10 mouse cellular contexts compared by ENCODE assay signal in the genomic region with DNA sequence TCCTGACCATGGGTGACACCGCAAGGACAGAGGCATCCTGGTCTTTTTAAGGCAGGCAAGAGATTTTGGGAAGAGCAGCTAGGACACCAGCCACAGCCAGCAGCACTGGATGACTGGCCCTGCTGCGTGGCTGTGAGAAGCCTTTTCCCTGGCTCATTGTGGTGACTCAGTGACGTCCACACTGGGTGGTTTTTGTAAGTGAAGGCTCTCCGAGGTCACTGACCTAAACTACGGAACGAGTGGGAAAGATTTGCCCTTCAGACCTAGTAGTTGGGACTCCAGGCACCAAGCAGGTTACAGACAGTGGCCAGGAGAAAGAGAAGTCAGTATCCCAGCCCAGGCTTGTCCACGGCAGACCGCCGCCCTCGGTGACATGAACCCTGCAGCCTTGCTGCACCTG. TPM values are rescaled to one million over a fixed set of nuclear protein-coding genes. Genes with fewer than 3 reads are reported as not detected.
DNase-seq lines count a peak whose midpoint lies in the region; ATAC-seq and TF ChIP-seq lines count a peak whose summit lies in the region.
"Had no signal": no experiment of that assay in that cellular context is flagged by ENCODE, and none has a peak within 500 bp of the region (broad histone marks: within the 10 kb centered on the region; RNA-seq: fewer than 3 reads in every experiment).

No protein-coding gene starts in this region.

- intact Hi-C loops in left cerebral cortex, adult 2 months (cut with DNase I): no loop called here

- H3K27me3 ChIP-seq in hindbrain, embryonic 13.5 days: no peaks in the 10 kb centered on the region
- H3K27me3 ChIP-seq in neural tube, embryonic 14.5 days (ENCODE audit: control insufficient read depth, insufficient read depth, low read length): no peaks in the 10 kb centered on the region

- ATAC-seq in hindbrain, embryonic 13.5 days (ENCODE audit: low FRiP score): no peak
- ATAC-seq in neural tube, embryonic 14.5 days (ENCODE audit: low read depth): no peak
- no peak for ATAC-seq in erythroid progenitor cell, adult 5-6 weeks (replicated peaks; ENCODE audit: low FRiP score, poor library complexity, severe bottlenecking)

- TF ChIP-seq POLR2A in bone marrow macrophage, adult 2 months (IDR thresholded peaks at IDR 0.05; ENCODE audit: borderline replicate concordance, low read depth, low read length): no peak

- H3K4me3 ChIP-seq in left cerebral cortex, adult 2 months: no peak overlapping the region
- no peak overlapping the region for H3K4me3 ChIP-seq in bone marrow macrophage, adult 2 months (ENCODE audit: insufficient read depth, low read length)
- no peak overlapping the region for H3K4me3 ChIP-seq in hindbrain, embryonic 13.5 days
- no peak overlapping the region for H3K4me3 ChIP-seq in neural tube, embryonic 14.5 days (ENCODE audit: low read depth, low read length)

- no peak for TF ChIP-seq CTCF in left cerebral cortex, adult 2 months (IDR thresholded peaks at IDR 0.05)
- no peak for TF ChIP-seq CTCF in bone marrow macrophage, adult 2 months (IDR thresholded peaks at IDR 0.05; ENCODE audit: low read depth, low read length)

- DNase-seq in left cerebral cortex, adult 2 months (ENCODE audit: extremely low spot score in 1 of 2, low spot score in 2 of 2): no peak
- no peak for DNase-seq in left cerebral cortex, adult 11 months (ENCODE audit: low spot score)
- no peak for DNase-seq in embryo, embryonic 10.5 days (ENCODE audit: low spot score)

- peaks cover 14% of the 10 kb centered on the region for H3K36me3 ChIP-seq in hindbrain, embryonic 13.5 days
- no peaks in the 10 kb centered on the region for H3K36me3 ChIP-seq in neural tube, embryonic 14.5 days (ENCODE audit: control insufficient read depth, insufficient read depth, low read length)

- peak overlapping the region; percentile 85 for H3K27ac ChIP-seq in left cerebral cortex, adult 2 months
- peak overlapping the region; percentile 94 for H3K27ac ChIP-seq in bone marrow macrophage, adult 2 months (ENCODE audit: insufficient read depth, low read depth, low read length)
- H3K27ac ChIP-seq in hindbrain, embryonic 13.5 days: peak overlapping the region; percentile 77
- 0 out of 2 replicates have a peak overlapping the region, but pooled peaks have one; percentile 80 for H3K27ac ChIP-seq in neural tube, embryonic 14.5 days (ENCODE audit: low read depth, low read length)

- WGBS in hindbrain, embryonic 13.5 days: 81% methylated on average over 10 of the region's 10 CpGs
- 84% methylated on average over 10 of the region's 10 CpGs for WGBS in neural tube, embryonic 14.5 days

- H3K4me1 ChIP-seq in bone marrow macrophage, adult 2 months (ENCODE audit: control insufficient read depth, insufficient read depth, low read length): peaks cover 54% of the 10 kb centered on the region
- H3K4me1 ChIP-seq in hindbrain, embryonic 13.5 days (replicated peaks): peaks cover 95% of the 10 kb centered on the region
- H3K4me1 ChIP-seq in neural tube, embryonic 14.5 days (ENCODE audit: control insufficient read depth, insufficient read depth, low read length): peaks cover 38% of the 10 kb centered on the region

- H3K9ac ChIP-seq in hindbrain, embryonic 13.5 days: no peak overlapping the region
- H3K9ac ChIP-seq in neural tube, embryonic 14.5 days (replicated peaks; ENCODE audit: low read depth, low read length): no peak overlapping the region
- H3K9ac ChIP-seq: lung, embryonic 14.5 days had no signal

- H3K9me3 ChIP-seq in hindbrain, embryonic 13.5 days: no peaks in the 10 kb centered on the region
- H3K9me3 ChIP-seq in neural tube, embryonic 14.5 days (ENCODE audit: control insufficient read depth, low read length): no peaks in the 10 kb centered on the region

- no peak overlapping the region for H3K4me2 ChIP-seq in hindbrain, embryonic 13.5 days
- H3K4me2 ChIP-seq in neural tube, embryonic 14.5 days (ENCODE audit: low read depth, low read length): no peak overlapping the region
- H3K4me2 ChIP-seq: lung, embryonic 14.5 days had no signal

RNA-seq across cellular contexts. Expression of a gene that starts 11.5 kb away (rescaled TPM):
- 10 to 100 TPM; 81.1 to 92.6 TPM for total RNA-seq in left cerebral cortex, adult 2 months (2021)
- polyA plus RNA-seq in bone marrow macrophage, adult 2 months (2012; ENCODE audit: insufficient read depth, insufficient read length, missing spikeins): 30.6 and 37.0 TPM in 2 replicates
- 78.9 and 87.9 TPM in 2 replicates for polyA plus RNA-seq in hindbrain, embryonic 13.5 days (2015; fragmentation: Nextera tagmentation; extraction: Ambion mirVana)
- 76.5 and 88.2 TPM in 2 replicates for polyA plus RNA-seq in neural tube, embryonic 14.5 days (2014; fragmentation: Nextera tagmentation; extraction: Ambion mirVana)
- total RNA-seq in erythroid progenitor cell, adult 5-6 weeks (2015; ENCODE audit: low replicate concordance): 0.36 and 0.84 TPM in 2 replicates
- 0.90 and 0.98 TPM in 2 replicates for total RNA-seq in erythroid progenitor cell, adult 5-6 weeks (2017; ENCODE audit: low replicate concordance)

RNA-seq across cellular contexts. Expression of a gene that starts 18.5 kb away (rescaled TPM):
- total RNA-seq in left cerebral cortex, adult 2 months (2021): 1 to 10 TPM in 1 of 2 experiments, not detected in 1; 1.9 TPM
- 5.1 and 8.2 TPM in 2 replicates for polyA plus RNA-seq in bone marrow macrophage, adult 2 months (2012; ENCODE audit: insufficient read depth, insufficient read length, missing spikeins)
- polyA plus RNA-seq in hindbrain, embryonic 13.5 days (2015; fragmentation: Nextera tagmentation; extraction: Ambion mirVana): 2.1 and 3.6 TPM in 2 replicates
- 3.5 TPM in 1 of 2 replicates, not detected in the other for polyA plus RNA-seq in neural tube, embryonic 14.5 days (2014; fragmentation: Nextera tagmentation; extraction: Ambion mirVana)
- total RNA-seq in erythroid progenitor cell, adult 5-6 weeks (2015; ENCODE audit: low replicate concordance): not detected in 2 replicates
- total RNA-seq in erythroid progenitor cell, adult 5-6 weeks (2017; ENCODE audit: low replicate concordance): not detected in 2 replicates

RNA-seq across cellular contexts. Expression of a gene that starts 27.7 kb away (rescaled TPM):
- 1 to 10 TPM; 1.8 to 2.9 TPM for total RNA-seq in left cerebral cortex, adult 2 months (2021)
- polyA plus RNA-seq in bone marrow macrophage, adult 2 months (2012; ENCODE audit: insufficient read depth, insufficient read length, missing spikeins): 16.0 and 18.4 TPM in 2 replicates
- 0.52 and 1.0 TPM in 2 replicates for polyA plus RNA-seq in hindbrain, embryonic 13.5 days (2015; fragmentation: Nextera tagmentation; extraction: Ambion mirVana)
- 0.23 and 1.6 TPM in 2 replicates for polyA plus RNA-seq in neural tube, embryonic 14.5 days (2014; fragmentation: Nextera tagmentation; extraction: Ambion mirVana)
- 2.9 TPM in 1 of 2 replicates, not detected in the other for total RNA-seq in erythroid progenitor cell, adult 5-6 weeks (2015; ENCODE audit: low replicate concordance)
- 0.39 and 4.9 TPM in 2 replicates for total RNA-seq in erythroid progenitor cell, adult 5-6 weeks (2017; ENCODE audit: low replicate concordance)
- polyA plus RNA-seq: heart, embryonic 14.5 days had no signal

RNA-seq across cellular contexts. Expression of a gene that starts 38.8 kb away (rescaled TPM):
- not detected for total RNA-seq in left cerebral cortex, adult 2 months (2021)
- polyA plus RNA-seq in bone marrow macrophage, adult 2 months (2012; ENCODE audit: insufficient read depth, insufficient read length, missing spikeins): not detected in 2 replicates
- 0.08 and 0.13 TPM in 2 replicates for polyA plus RNA-seq in hindbrain, embryonic 13.5 days (2015; fragmentation: Nextera tagmentation; extraction: Ambion mirVana)
- polyA plus RNA-seq in neural tube, embryonic 14.5 days (2014; fragmentation: Nextera tagmentation; extraction: Ambion mirVana): not detected in 2 replicates
- total RNA-seq in erythroid progenitor cell, adult 5-6 weeks (2015; ENCODE audit: low replicate concordance): not detected in 2 replicates
- not detected in 2 replicates for total RNA-seq in erythroid progenitor cell, adult 5-6 weeks (2017; ENCODE audit: low replicate concordance)
- polyA plus RNA-seq: heart, embryonic 14.5 days; lung, embryonic 14.5 days; stomach, embryonic 14.5 days had no signal

RNA-seq across cellular contexts. Expression of a gene that starts 56.5 kb away (rescaled TPM):
- 10 to 100 TPM; 36.1 to 36.8 TPM for total RNA-seq in left cerebral cortex, adult 2 months (2021)
- polyA plus RNA-seq in bone marrow macrophage, adult 2 months (2012; ENCODE audit: insufficient read depth, insufficient read length, missing spikeins): 23.7 and 24.9 TPM in 2 replicates
- 51.9 and 52.6 TPM in 2 replicates for polyA plus RNA-seq in hindbrain, embryonic 13.5 days (2015; fragmentation: Nextera tagmentation; extraction: Ambion mirVana)
- 57.2 and 57.7 TPM in 2 replicates for polyA plus RNA-seq in neural tube, embryonic 14.5 days (2014; fragmentation: Nextera tagmentation; extraction: Ambion mirVana)
- total RNA-seq in erythroid progenitor cell, adult 5-6 weeks (2015; ENCODE audit: low replicate concordance): 8.0 and 8.3 TPM in 2 replicates
- total RNA-seq in erythroid progenitor cell, adult 5-6 weeks (2017; ENCODE audit: low replicate concordance): 2.3 and 5.9 TPM in 2 replicates
